Mouse (Mus musculus) lung, embryonic 15.5 days (tissue): ENCODE data around the gene Hirip3. TPM values are rescaled to one million over a fixed set of nuclear protein-coding genes. Genes with fewer than 3 reads are reported as not detected.

Experiments used
- ATAC-seq: fragments of 200-750 bp; cut with Nextera tagmentation; 2 replicates; pipeline ENCODE4 v1.8.0; 2017; ENCODE audit warnings: moderate number of reproducible peaks, borderline replicate concordance; ENCODE audit not compliant: low FRiP score, low TSS enrichment; ENCODE audit errors: extremely low read depth
- H3K27ac ChIP-seq: fragments of 300-500 bp; sonication (generic); 2 replicates; pipeline ENCODE4 v1.5.1; 2015; ENCODE audit warnings: moderate library complexity, mild to moderate bottlenecking, inconsistent platforms
- H3K27me3 ChIP-seq: fragments of 300-500 bp; sonication (generic); 2 replicates; pipeline ENCODE4 v1.6.1; 2015; ENCODE audit warnings: inconsistent platforms
- H3K36me3 ChIP-seq: fragments of 300-500 bp; sonication (generic); 2 replicates; pipeline ENCODE4 v1.6.1; 2015; ENCODE audit warnings: inconsistent platforms
- H3K4me1 ChIP-seq: fragments of 300-500 bp; sonication (generic); 2 replicates; pipeline ENCODE4 v1.6.1; 2015; ENCODE audit warnings: inconsistent platforms
- H3K4me2 ChIP-seq: fragments of 300-500 bp; sonication (generic); 2 replicates; pipeline ENCODE4 v1.6.1; 2015; ENCODE audit warnings: inconsistent platforms, mild to moderate bottlenecking, moderate library complexity
- H3K4me3 ChIP-seq: fragments of 300-500 bp; sonication (generic); 2 replicates; pipeline ENCODE4 v1.5.1; 2015; ENCODE audit warnings: mild to moderate bottlenecking, inconsistent platforms
- H3K9ac ChIP-seq: fragments of 300-500 bp; sonication (generic); 2 replicates; pipeline ENCODE4 v1.6.1; 2015; ENCODE audit warnings: inconsistent platforms
- H3K9me3 ChIP-seq: fragments of 300-500 bp; sonication (generic); 2 replicates; pipeline ENCODE4 v1.6.1; 2016; ENCODE audit warnings: inconsistent platforms
- WGBS: fragments of 180-500 bp; shearing (Covaris S2); methylation state at CpG from one replicate; pipeline ENCODE4 v1.1.7; 2015; 5-methylcytosine and 5-hydroxymethylcytosine counted together
- polyA plus RNA-seq: library from polyadenylated mRNA; unstranded; fragments of >200 nt; fragmentation: Nextera tagmentation; extraction: Ambion mirVana; gene quantifications from 2 replicates; pipeline ENCODE4 v1.2.1, GENCODE M21; 2015

The Hirip3 gene
- polyA plus RNA-seq, 1 experiment from 2014 or later: 34.4 TPM

- H3K9me3 ChIP-seq: no peaks in the 10 kb centered on the region
- no peaks in the 10 kb centered on the region for H3K27me3 ChIP-seq
- H3K4me3 ChIP-seq: no peak overlapping the region
- no peak overlapping the region for H3K4me2 ChIP-seq
- H3K27ac ChIP-seq: peak overlapping the region; percentile 20
- ATAC-seq: peak; percentile 19; the same call in 1 of the 2 replicates
- H3K9ac ChIP-seq: no peak overlapping the region
- peaks cover 6% of the 10 kb centered on the region for H3K4me1 ChIP-seq
- WGBS: 58% methylated on average over 9 of the region's 9 CpGs
- peaks cover 44% of the 10 kb centered on the region for H3K36me3 ChIP-seq
Measured at GRCm38 (mm10) chr7:126856741-126857420, 4.9 kb upstream of the Hirip3 start.

GRCm38 (mm10) chr7:126860987-126861386, 785 bp upstream of the Hirip3 start:
- 0 out of 2 replicates have a peak, but pooled peaks have one; percentile 1 for ATAC-seq
- H3K4me3 ChIP-seq: peak overlapping the region; percentile 58
- H3K27ac ChIP-seq: no peak overlapping the region
- no peaks in the 10 kb centered on the region for H3K9me3 ChIP-seq
- H3K36me3 ChIP-seq: peaks cover 38% of the 10 kb centered on the region
- no peaks in the 10 kb centered on the region for H3K27me3 ChIP-seq
- H3K4me2 ChIP-seq: peak overlapping the region; percentile 74
- peaks cover 28% of the 10 kb centered on the region for H3K4me1 ChIP-seq
- 51% methylated on average over 5 of the region's 5 CpGs for WGBS
- peak overlapping the region; percentile 61 for H3K9ac ChIP-seq

DNA sequence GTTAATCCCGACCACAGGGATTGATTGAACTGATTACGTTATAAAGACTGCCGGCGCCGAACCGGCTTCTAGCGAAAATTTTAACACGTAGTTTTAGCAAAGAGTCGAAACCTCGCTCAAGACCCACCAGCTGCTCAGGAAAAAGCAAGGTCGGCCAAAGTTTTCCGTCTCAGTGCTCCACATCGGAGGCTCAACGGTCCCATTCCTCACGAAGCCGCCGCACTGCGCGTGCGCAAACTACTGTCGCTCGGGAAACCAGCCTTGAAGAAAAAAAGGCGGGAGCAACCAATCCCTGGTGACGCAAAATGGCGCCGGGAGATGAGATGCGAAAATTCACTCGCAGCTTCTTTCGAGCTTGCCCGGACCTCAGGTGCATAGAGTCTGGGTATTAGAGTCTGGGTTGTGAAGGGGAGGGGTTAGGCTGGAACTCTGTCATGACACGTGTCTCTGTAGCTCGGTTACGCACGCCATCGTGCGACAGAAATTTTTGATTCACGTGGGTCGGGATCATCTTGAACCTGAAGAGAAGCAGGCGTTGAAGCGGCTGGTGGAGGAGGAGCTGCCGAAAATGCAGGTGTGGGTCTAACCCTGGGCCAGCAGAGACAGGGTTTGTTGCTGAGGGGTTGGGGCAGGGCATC, 494 bp downstream of the Hirip3 start, which contains the start of gene Ino80e:
Gene Ino80e (minus strand): TSS at position 231 of the 638 bp plus-strand sequence.
- Histone ChIP-seq H3K4me1 (peaks cover 28% of the 10 kb centered on the region), H3K4me3 (peak within 1 kb of the TSS; percentile 58), H3K9ac (peak within 1 kb of the TSS; percentile 61), H3K9me3 (no peaks in the 10 kb centered on the region), H3K36me3 (peaks cover 43% of the 10 kb centered on the region), H3K27me3 (no peaks in the 10 kb centered on the region), H3K4me2 (peak within 1 kb of the TSS; percentile 74), H3K27ac (peak within 1 kb of the TSS; percentile 79)
- peak; percentile 70; the same call in 1 of the 2 replicates for ATAC-seq
- 0% methylated on average over 41 of the region's 41 CpGs for WGBS

- ATAC-seq: no peak
- Histone ChIP-seq H3K27me3 (no peaks in the 10 kb centered on the region), H3K36me3 (peaks cover 53% of the 10 kb centered on the region), H3K9me3 (no peaks in the 10 kb centered on the region), H3K4me2 (peak overlapping the region; percentile 74), H3K4me1 (peaks cover 28% of the 10 kb centered on the region), H3K9ac (peak overlapping the region; percentile 61), H3K27ac (peak overlapping the region; percentile 79), H3K4me3 (peak overlapping the region; percentile 58)
- 64% methylated on average over 6 of the region's 6 CpGs for WGBS
Measured at GRCm38 (mm10) chr7:126863791-126864190, 2.0 kb downstream of the Hirip3 start.

GRCm38 (mm10) chr7:126867534-126867933, 5.8 kb downstream of the Hirip3 start:
- 61% methylated on average over 2 of the region's 2 CpGs for WGBS
- peaks cover 81% of the 10 kb centered on the region for H3K36me3 ChIP-seq
- no peak overlapping the region for H3K4me3 ChIP-seq
- no peak overlapping the region for H3K9ac ChIP-seq
- no peak overlapping the region for H3K4me2 ChIP-seq
- no peak overlapping the region; the same call in 1 of the 2 replicates for H3K27ac ChIP-seq
- no peaks in the 10 kb centered on the region for H3K27me3 ChIP-seq
- no peak for ATAC-seq
- peaks cover 22% of the 10 kb centered on the region for H3K4me1 ChIP-seq
- H3K9me3 ChIP-seq: no peaks in the 10 kb centered on the region

- no peaks in the 10 kb centered on the region for H3K27me3 ChIP-seq
- no peak for ATAC-seq
- peaks cover 17% of the 10 kb centered on the region for H3K4me1 ChIP-seq
- H3K9me3 ChIP-seq: no peaks in the 10 kb centered on the region
- H3K27ac ChIP-seq: peak overlapping the region; percentile 8
- peaks cover 85% of the 10 kb centered on the region for H3K36me3 ChIP-seq
- no peak overlapping the region for H3K9ac ChIP-seq
- H3K4me3 ChIP-seq: no peak overlapping the region
- 66% methylated on average over 12 of the region's 12 CpGs for WGBS
- no peak overlapping the region for H3K4me2 ChIP-seq
Measured at GRCm38 (mm10) chr7:126868003-126868402, 6.2 kb downstream of the Hirip3 start.

DNA sequence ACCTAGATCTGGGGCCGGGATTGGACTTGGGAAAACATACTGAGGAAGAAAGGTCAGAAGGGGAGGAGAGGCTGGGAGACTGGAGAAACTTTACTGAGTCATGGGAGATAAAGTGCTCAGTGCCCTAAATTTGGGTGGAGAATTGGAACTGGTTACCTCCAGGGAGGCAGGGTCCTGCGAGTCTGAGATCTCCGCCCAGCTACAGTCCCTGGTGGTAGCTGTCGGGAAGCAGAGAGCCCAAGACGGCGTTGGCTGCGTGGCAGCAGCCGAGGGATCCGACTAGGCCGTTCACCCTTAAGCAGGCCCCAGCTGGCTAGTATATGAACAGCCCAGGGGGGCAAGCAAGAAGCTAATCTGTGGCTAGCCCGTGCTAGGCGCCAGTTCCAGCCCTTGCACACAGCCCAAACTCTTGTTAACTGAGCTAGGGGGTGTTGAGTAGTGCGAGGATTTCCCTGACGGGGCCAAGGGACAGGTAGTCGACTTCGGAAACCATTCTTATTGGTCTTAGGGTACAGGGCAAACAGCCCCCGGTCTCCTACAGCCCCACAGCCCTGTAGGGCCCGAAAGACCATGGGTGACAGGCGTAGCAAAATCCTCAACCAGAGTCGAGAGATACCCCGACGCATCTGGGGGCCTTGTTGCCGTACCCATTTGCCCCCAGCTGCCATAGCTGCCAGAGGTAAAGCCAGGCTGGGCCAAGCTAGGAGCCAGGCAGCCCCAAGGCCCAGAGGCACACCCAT, 8.2 kb downstream of the Hirip3 start:
- Histone ChIP-seq H3K4me2 (no peak overlapping the region), H3K4me1 (no peaks in the 10 kb centered on the region), H3K27ac (no peak overlapping the region), H3K36me3 (peaks cover 92% of the 10 kb centered on the region), H3K4me3 (no peak overlapping the region), H3K27me3 (no peaks in the 10 kb centered on the region), H3K9ac (no peak overlapping the region), H3K9me3 (no peaks in the 10 kb centered on the region)
- WGBS: 86% methylated on average over 23 of the region's 23 CpGs
- no peak for ATAC-seq

DNA sequence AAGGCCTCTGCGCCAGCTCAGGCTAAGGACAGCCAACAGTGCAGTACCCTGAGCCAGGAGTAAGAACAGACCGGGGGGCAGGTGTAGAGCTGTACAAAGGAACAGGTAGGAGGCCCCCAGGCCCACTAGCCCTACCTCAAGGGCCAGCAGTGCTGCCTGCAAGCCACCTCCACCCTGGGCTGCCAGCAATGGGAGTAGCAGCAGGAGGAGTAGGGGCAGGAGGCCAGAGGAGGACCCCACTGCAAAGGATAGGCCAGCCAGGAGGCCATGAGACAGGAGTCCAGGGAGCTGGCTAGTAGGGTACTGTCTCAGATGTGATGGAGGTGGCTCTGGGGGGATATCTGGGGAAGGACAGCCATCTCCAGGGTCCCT, 8.7 kb downstream of the Hirip3 start:
- Histone ChIP-seq H3K9me3 (no peaks in the 10 kb centered on the region), H3K9ac (no peak overlapping the region), H3K4me2 (no peak overlapping the region), H3K4me1 (no peaks in the 10 kb centered on the region), H3K27ac (no peak overlapping the region), H3K4me3 (no peak overlapping the region), H3K36me3 (peaks cover 92% of the 10 kb centered on the region), H3K27me3 (no peaks in the 10 kb centered on the region)
- 94% methylated on average over 2 of the region's 2 CpGs for WGBS
- no peak for ATAC-seq

GRCm38 (mm10) chr7:126877239-126877638, 15.5 kb downstream of the Hirip3 start:
- 100% methylated on average over 1 of the region's 1 CpGs for WGBS
- Histone ChIP-seq H3K4me2 (no peak overlapping the region), H3K36me3 (peaks cover 81% of the 10 kb centered on the region), H3K4me3 (no peak overlapping the region), H3K9me3 (no peaks in the 10 kb centered on the region), H3K9ac (no peak overlapping the region), H3K27me3 (no peaks in the 10 kb centered on the region), H3K27ac (no peak overlapping the region), H3K4me1 (peaks cover 14% of the 10 kb centered on the region)
- ATAC-seq: no peak

- Histone ChIP-seq H3K9ac (0 out of 2 replicates have a peak overlapping the region, but pooled peaks have one; percentile 97), H3K27ac (peak overlapping the region; percentile 69), H3K9me3 (no peaks in the 10 kb centered on the region), H3K4me2 (peak overlapping the region; percentile 83), H3K36me3 (peaks cover 43% of the 10 kb centered on the region), H3K27me3 (no peaks in the 10 kb centered on the region), H3K4me1 (peaks cover 30% of the 10 kb centered on the region), H3K4me3 (peak overlapping the region; percentile 88; the same call in 1 of the 2 replicates)
- no peak for ATAC-seq
- 62% methylated on average over 6 of the region's 6 CpGs for WGBS
Measured at GRCm38 (mm10) chr7:126881040-126881439, 19.3 kb downstream of the Hirip3 start.

DNA sequence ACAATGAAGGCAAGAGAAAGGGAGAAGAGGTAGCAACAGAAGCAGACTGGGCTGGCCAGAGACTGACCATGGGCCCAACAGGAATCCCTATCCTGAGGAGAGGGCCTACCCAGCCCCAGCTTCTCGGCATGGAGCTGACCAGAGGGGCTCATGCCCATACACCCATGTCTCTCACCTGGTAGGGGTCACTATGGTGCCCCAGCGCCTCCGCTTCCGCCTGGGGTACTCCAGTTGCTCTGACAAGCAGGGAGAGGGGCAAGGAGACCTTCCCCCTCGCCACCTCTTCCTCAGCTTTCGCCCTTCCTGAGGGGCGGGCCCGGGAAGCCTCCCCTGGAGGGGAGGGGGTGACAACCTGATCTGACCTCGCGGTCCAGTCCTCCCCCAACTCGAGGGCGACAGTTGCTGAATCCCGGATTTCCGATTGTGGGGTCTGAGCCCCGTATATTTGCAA, 22.0 kb downstream of the Hirip3 start:
- Histone ChIP-seq H3K27me3 (no peaks in the 10 kb centered on the region), H3K27ac (peak overlapping the region; percentile 96), H3K4me1 (peaks cover 30% of the 10 kb centered on the region), H3K9ac (peak overlapping the region; percentile 97), H3K4me3 (peak overlapping the region; percentile 88), H3K36me3 (peaks cover 16% of the 10 kb centered on the region), H3K9me3 (no peaks in the 10 kb centered on the region), H3K4me2 (peak overlapping the region; percentile 83)
- WGBS: 0% methylated on average over 15 of the region's 15 CpGs
- no peak for ATAC-seq
